Mouse (Mus musculus) gastrocnemius, postnatal 14 days (tissue): Measurements from ENCODE around the gene Eef1g. TPM values are rescaled to one million over a fixed set of nuclear protein-coding genes. Genes with fewer than 3 reads are reported as not detected.

ENCODE experiments used
- DNase-seq: peaks from one replicate; pipeline ENCODE4 v3.0.0; 2021; ENCODE audit warnings: mixed read lengths
- intact Hi-C: fragments of 180-260 bp; cut with DNase I; formaldehyde crosslinking; loops from one replicate; pipeline ENCODE4 v1.15.1; 2025; ENCODE audit warnings: low total_unique reads
- total RNA-seq, 2 experiments: library from RNA; stranded (reverse); gene quantifications; 2 replicates each; pipeline ENCODE4 v1.2.3; 2021

Gene Eef1g
- total RNA-seq, 2 experiments from 2014 or later: 500 to 587 TPM

- intact Hi-C loops: no loop called here
- DNase-seq: peak; percentile 68
Observed at GRCm38 (mm10) chr19:8981450-8982168, 14.8 kb downstream of the Eef1g start.

- intact Hi-C loops: no loop called here
- peak; percentile 50 for DNase-seq
Observed at GRCm38 (mm10) chr19:8982303-8983149, 15.7 kb downstream of the Eef1g start.

GRCm38 (mm10) chr19:8983150-8983650 is 16.4 kb downstream of the Eef1g start:
- DNase-seq: peak; percentile 56
- intact Hi-C loops: no loop called here

GRCm38 (mm10) chr19:8984255-8984868 is 17.5 kb downstream of the Eef1g start:
- DNase-seq: peak; percentile 79
- intact Hi-C loops: no loop called here

- intact Hi-C loops: no loop called here
- DNase-seq: no peak
Observed at GRCm38 (mm10) chr19:8985891-8986290, 19.1 kb downstream of the Eef1g start.

GRCm38 (mm10) chr19:8987816-8988215 is 21.0 kb downstream of the Eef1g start:
- DNase-seq: peak; percentile 61
- intact Hi-C loops: no loop called here

GRCm38 (mm10) chr19:8988346-8989065 is 21.7 kb downstream of the Eef1g start:
- DNase-seq: no peak
- intact Hi-C loops: no loop called here

GRCm38 (mm10) chr19:8989066-8989566 is 22.3 kb downstream of the Eef1g start, which contains the start of gene Ahnak:
TSS of gene Ahnak (plus strand) at chr19:8989284.
- peak; percentile 92 for DNase-seq
- intact Hi-C loops: no loop called here

- intact Hi-C loops: loop anchor here (5.0 kb wide), 1 partner anchor 93 kb away; no protein-coding TSS in a partner anchor
Observed at GRCm38 (mm10) chr19:8989567-8990431, 23.0 kb downstream of the Eef1g start.

GRCm38 (mm10) chr19:8990432-8991102 is 23.7 kb downstream of the Eef1g start:
- intact Hi-C loops: loop anchor here (5.0 kb wide), 1 partner anchor 92 kb away; no protein-coding TSS in a partner anchor
- DNase-seq: no peak

More at GRCm38 (mm10) chr19:8989567-8990431, 23.0 kb downstream of the Eef1g start:
- DNase-seq: peak; percentile 94

- intact Hi-C loops: loop anchor here (5.0 kb wide), 1 partner anchor 91 kb away; no protein-coding TSS in a partner anchor
- DNase-seq: no peak
Observed at GRCm38 (mm10) chr19:8991245-8991870, 24.5 kb downstream of the Eef1g start.

GRCm38 (mm10) chr19:8991871-8992735 is 25.3 kb downstream of the Eef1g start:
- intact Hi-C loops: loop anchor here (5.0 kb wide), 1 partner anchor 90 kb away; no protein-coding TSS in a partner anchor
- peak; percentile 50 for DNase-seq

- peak; percentile 91 for DNase-seq
- intact Hi-C loops: loop anchor here (5.0 kb wide), 1 partner anchor 89 kb away; no protein-coding TSS in a partner anchor
Observed at GRCm38 (mm10) chr19:8992769-8993624, 26.2 kb downstream of the Eef1g start.

GRCm38 (mm10) chr19:8993625-8993912 is 26.7 kb downstream of the Eef1g start:
- DNase-seq: no peak
- intact Hi-C loops: loop anchor here (5.0 kb wide), 1 partner anchor 89 kb away; no protein-coding TSS in a partner anchor
